Mouse (Mus musculus) kidney, postnatal 10 days (tissue): ENCODE data around the gene 4930578G10Rik.
"Not testable (repeated sequence)": the region's sequence is repeated elsewhere in the genome, so short reads cannot be mapped to it uniquely, and the experiment has no call there.

ENCODE experiments used
- DNase-seq: peaks from one replicate; pipeline ENCODE4 v3.0.0; 2021; ENCODE audit warnings: mixed read lengths

4930578G10Rik gene

GRCm38 (mm10) chr4:42735245-42735644, at the start of gene 4930578G10Rik:
Gene 4930578G10Rik (plus strand): TSS chr4:42735545.
- DNase-seq, result not testable (repeated sequence)

- DNase-seq, result not testable (repeated sequence)
Measured at GRCm38 (mm10) chr4:42756477-42756876, 21.1 kb downstream of the 4930578G10Rik start, which contains the start of gene Ccl19. Gene Ccl19 (minus strand): TSS chr4:42756577.

GRCm38 (mm10) chr4:42773893-42774292, 38.5 kb downstream of the 4930578G10Rik start, which contains the start of gene Ccl21a:
Gene Ccl21a (minus strand): TSS chr4:42773993.
- DNase-seq, result not testable (repeated sequence)

GRCm38 (mm10) chr4:42853788-42854187, 118.4 kb downstream of the 4930578G10Rik start, which contains the start of gene Fam205a1:
Gene Fam205a1 (minus strand): TSS chr4:42853888.
- DNase-seq, result not testable (repeated sequence)

GRCm38 (mm10) chr4:42856671-42857070, 121.3 kb downstream of the 4930578G10Rik start, which contains the start of gene Gm12394:
Gene Gm12394 (minus strand): TSS chr4:42856771.
- not testable (repeated sequence) for DNase-seq

- not testable (repeated sequence) for DNase-seq
Measured at GRCm38 (mm10) chr4:42860483-42860882, 125.1 kb downstream of the 4930578G10Rik start.

DNA sequence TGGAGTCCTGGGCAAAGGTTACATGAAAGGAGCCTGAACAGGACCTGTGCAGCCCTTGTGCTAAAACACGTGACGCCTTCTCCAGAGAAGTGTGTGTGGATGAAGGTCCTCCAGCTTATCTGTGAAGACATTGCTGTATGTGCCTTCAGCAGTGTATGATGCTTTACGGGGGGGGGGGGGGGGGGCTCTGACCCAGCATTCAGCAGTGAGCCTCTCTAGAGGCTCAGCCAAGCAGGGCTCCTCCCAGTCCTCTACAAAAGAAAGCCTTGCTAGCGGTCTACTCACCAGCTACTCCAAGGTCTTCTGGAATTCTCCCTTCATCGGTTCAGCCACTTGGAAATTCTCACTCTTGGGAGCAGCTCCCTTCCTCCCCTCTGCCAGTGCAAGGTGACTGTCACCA, 128.1 kb downstream of the 4930578G10Rik start:
- not testable (repeated sequence) for DNase-seq

GRCm38 (mm10) chr4:42867390-42867789, 132.0 kb downstream of the 4930578G10Rik start:
- no peak for DNase-seq

DNA sequence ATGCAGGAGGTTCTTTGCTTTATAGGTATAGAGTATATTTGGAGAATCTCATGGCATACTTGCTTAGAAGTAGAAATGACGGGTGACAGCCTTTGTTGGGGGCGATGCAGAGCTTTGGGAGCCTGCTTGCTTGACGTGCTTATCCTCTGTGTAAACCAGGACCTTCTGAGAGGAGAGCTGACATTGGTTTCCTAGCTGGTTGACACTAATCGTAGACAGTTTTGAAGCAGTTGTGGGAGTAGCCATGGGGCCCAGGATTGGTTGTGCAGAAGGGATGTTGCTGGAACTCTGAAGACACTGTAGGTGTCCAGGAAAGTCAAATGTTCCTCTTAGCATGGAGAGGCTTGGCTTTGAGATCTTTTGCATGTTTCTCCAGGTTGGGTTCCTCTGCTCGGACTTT, 132.8 kb downstream of the 4930578G10Rik start:
- DNase-seq, result no peak

GRCm38 (mm10) chr4:42870748-42871147, 135.4 kb downstream of the 4930578G10Rik start:
- DNase-seq, result peak; percentile 32

DNA sequence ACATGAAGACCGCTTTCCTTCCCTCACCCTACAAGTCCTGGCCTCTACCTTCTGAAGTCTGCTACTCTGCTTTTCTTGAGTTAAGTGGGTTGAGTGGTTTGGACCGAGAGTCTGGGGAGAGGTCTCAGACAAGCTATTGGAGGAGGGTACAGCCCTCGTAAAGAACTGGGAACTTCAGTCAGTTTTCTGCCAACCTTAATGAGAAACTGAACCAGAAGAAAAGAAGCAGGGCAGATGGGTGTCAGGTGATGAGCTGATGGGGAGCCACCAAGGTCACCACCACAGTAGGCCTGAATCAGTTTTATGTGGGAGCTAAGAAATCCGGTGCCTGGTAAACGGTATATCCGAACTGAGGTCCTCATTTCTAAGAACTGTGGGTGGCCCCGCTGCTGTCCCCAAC, 136.8 kb downstream of the 4930578G10Rik start:
- DNase-seq, result no peak

GRCm38 (mm10) chr4:42872746-42873435, 137.5 kb downstream of the 4930578G10Rik start:
- DNase-seq, result no peak

GRCm38 (mm10) chr4:42874134-42874533, 138.8 kb downstream of the 4930578G10Rik start, which contains the start of gene Fam205c:
Gene Fam205c (minus strand): TSS chr4:42874234.
- DNase-seq, result no peak

DNA sequence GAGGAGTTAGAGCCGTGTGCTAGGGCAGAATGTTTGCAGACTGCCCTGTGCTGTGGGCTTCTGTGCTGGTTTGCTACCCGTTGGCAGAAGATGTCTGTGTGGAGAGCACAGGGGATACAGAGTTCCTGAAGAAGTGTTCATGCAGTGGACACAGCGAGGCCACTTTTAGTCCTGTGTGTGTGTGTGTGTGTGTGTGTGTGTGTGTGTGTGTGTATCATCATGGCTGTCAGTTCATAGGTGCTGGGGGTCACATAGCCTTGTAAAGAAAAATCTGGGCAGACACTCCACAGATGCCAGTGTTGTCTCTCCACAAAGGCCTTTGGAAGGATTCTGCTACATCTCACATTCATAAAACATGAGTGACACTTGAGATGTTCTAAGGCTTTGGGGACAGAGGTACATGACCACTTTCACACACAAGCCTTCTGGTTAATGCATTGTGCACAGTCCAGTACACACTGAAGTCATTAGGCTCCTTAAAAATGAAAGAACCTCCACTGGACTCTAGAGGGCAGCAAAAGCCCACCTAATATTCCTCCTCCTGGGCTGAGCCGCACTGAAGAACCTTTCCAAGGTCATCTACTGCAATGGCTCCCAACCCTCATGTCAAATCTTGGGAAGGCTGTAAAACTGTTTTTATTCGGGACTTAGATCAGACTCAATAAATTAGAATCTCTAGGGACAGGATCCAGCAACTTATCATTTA, 141.4 kb downstream of the 4930578G10Rik start:
- peak; percentile 62 for DNase-seq

GRCm38 (mm10) chr4:42877657-42878056, 142.3 kb downstream of the 4930578G10Rik start:
- no peak for DNase-seq

DNA sequence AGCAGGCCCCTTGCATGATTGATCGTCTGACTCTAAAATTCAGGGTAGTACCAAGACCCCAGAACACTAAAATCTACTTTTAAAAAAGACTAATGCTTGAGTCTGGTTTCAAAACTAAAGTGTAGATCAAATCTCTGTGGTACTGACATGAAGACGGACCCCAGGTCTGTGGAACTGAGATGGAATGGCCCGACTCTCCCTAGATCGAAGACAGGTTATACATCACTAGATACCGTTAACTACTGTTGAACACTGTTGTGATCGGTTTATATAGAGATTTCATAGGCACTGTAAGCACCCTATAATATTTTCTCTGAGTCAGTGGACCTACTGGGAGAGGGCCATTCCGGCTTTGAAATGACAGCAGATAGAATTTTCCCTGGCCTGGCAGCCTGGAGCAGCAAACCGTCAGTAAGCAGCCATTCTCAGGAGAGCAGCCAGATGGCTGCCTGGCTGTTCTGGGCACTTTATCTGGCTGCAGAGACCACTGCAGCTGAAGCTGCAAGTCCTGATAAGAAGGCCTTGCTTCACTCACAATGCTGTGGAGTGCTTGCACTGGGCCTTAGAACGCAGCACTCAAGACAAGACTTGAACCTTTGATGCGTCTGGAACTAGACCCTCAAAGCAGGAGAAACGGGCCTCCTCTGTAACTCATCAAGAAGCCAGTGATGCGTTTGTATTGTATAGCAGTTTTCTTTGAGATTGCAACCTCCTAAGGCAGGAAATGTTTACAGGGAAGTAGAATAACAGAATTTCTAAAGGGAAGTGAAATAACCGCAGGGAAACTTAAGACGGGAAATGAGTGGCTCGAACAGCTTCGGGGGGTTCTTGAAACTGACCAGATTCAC, 144.7 kb downstream of the 4930578G10Rik start:
- no peak for DNase-seq

GRCm38 (mm10) chr4:42880677-42880948, 145.3 kb downstream of the 4930578G10Rik start:
- no peak for DNase-seq

GRCm38 (mm10) chr4:42886926-42887325, 151.6 kb downstream of the 4930578G10Rik start:
- no peak for DNase-seq

- no peak for DNase-seq
Measured at GRCm38 (mm10) chr4:42888806-42889205, 153.5 kb downstream of the 4930578G10Rik start.

GRCm38 (mm10) chr4:42891176-42891575, 155.8 kb downstream of the 4930578G10Rik start:
- DNase-seq, result no peak

DNA sequence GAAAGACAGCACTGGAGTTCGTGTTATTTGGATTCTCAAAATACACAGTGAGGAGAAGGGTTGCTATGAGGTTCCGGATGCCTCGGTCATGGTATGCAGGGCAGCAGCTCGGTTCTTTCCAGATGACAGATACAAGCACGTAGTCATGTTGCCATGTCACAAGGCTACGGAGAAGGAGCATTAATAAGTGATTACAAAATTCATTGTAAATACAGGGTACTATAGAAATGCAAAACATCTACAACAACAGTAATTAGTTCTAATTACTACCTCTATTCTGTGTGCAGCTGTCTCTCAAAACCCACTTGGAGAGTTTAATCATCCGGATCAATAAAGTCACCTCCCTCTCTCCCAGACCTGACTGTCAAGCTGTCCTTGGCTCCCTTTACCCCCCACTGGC, 159.8 kb downstream of the 4930578G10Rik start:
- no peak for DNase-seq
